Mouse (Mus musculus): ENCODE results near the gene Nop2.

Nop2 gene

GRCm38 (mm10) chr6:125172474-125172873, 40.8 kb downstream of the Nop2 start:
- DNase-seq (ENCODE audit: low read depth, low spot score): no peak

DNA sequence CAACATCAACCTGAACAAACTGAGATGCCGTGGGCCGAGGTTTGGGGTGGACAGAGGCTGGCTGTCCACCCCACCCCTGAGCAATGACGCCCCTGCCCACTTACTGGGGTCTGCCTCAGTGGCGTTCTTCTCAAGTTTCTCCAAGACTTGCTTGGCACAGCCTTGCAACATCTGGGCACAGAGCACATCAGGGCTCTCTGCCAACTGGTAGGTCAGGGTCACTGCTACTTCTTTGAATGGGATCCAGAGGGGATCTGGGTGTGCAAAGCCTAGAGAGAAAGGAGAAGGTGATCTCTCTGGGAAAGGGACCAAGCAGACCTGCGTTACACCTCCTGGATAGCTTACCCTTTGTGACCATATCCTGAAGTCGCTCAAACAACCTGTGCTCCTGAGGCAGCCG, 41.5 kb downstream of the Nop2 start:
- no peak for DNase-seq (ENCODE audit: low read depth, low spot score)

DNA sequence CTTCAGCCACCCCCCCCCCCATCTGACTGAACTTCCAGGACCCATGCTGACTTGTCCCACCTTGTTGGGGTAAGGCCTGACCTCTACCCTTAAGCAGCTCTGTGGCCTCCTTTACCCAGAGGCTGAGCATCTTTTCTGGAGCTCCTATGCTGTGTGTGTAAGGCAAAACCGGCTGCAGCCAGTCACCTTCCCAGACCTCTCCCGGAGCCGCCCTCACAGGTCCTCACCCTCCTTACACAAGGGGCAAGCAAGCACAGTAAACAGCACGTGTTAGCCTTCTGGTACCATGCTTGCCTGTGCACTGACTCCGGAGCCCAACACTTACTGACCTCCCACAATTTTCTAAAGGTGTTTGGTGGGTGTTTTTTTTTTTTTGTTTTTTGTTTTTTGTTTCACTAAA, 43.8 kb downstream of the Nop2 start:
- no peak for DNase-seq (ENCODE audit: low read depth, low spot score)

DNA sequence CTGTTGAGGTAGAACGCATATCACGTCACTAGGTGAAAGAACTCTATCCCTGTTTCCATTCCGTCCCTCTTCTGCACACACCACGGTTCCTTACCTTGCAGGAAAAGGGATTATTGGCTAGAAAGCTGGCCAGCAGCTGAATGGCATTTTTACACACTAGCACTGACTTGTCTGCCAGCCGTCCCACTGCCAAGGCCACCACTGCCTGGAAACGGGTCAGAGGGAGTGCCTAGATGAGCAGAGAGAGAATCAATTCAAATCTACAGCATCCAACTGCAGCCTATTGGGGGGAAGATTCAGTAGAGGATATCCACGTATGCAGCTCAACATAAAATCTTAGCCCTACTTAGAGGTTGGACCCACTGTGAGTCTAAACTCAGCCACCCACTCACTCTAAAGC, 47.9 kb downstream of the Nop2 start:
- DNase-seq (ENCODE audit: low read depth, low spot score): no peak

DNA sequence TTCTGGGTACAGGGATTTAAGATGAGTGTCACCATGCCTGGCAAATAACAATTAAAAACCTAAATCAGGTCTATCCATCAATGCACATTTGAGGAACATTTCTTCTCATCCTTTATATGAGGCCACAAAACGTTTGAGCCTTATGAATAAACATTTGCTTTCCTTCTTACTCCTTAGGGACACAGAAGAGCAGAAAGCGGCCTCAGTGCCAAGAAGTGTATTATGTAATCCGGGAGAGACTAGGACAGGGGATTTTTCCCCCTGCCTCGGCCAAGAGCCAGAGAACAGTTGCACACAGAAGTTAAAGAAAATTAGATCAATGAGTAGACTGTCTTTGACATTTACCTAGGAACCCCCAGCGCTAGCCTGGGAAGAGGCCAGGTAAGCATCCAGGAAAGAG, 50.4 kb downstream of the Nop2 start:
- no peak for DNase-seq (ENCODE audit: low read depth, low spot score)

DNA sequence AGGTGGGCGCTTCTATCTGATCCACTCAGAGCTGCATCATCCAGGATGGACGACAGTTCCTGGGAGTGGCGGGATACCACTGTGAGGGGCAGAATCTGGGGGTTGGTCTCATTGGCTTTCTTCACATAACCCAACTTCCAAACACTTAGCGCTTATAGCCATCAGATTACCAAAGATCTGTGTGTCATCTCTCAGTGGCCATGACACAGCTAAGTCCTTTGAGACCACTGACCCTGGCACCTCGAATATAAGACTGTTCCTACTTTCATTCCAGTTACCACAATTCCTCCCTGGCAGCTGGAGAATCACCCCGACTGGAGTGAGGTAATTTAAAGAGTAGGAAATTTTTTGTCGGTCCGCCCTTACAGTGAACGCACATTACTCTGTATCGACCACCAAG, 54.5 kb downstream of the Nop2 start:
- DNase-seq (ENCODE audit: low read depth, low spot score): no peak

DNA sequence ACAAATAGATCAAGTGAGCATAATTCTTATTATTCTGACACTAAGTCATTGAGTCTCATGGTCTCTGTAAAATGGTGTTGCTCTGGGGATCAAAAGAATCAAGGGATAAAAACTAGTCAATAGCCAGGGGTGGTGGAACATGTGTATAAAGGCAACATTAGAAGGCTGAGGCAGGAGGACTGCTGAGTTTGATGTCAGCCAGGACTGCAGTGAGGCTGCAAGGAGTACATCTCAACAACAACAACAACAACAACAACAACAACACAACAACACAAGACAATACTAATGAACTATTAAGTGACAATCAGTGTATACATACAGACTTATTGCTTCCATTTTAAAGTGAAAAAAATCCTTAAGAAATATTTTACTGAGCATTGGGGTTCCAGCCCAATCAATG, 59.1 kb downstream of the Nop2 start:
- no peak for DNase-seq (ENCODE audit: low read depth, low spot score)

DNA sequence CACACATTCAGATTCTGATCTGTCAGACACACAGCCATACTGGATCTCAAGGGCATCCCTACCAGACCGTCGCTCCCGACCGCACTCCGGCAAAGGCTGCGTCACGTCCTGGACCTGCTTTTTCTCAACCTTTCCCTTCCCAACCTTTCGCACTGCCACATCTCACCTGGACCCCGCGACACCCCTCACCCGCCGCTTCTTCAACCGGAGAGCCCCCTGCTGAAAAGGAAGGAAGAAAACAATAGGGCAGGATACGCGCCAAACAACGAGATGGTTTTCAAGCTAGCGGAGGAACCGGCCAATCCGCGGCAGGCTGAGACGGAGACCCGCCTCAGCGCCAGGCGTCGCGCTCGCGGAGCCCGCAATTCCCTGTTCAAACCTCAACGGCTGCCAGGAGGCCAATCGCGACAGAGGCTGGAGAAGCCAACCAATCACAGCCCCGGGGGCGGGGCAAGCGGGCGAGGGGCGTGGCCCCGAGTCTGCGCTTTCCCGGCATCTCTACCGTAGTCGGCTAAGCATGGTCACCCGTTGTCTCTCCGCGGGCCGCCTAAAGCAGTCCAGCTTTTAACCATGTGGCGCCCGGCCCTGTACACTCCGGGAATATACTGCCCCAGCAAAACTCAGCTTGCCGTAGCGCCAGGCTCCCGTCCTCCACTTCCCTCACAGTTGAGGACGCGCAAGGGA, 59.8 kb downstream of the Nop2 start, which contains the start of the genes Ncapd2 and Mrpl51:
Gene Ncapd2 (minus strand): TSS at position 370 of the 684 bp plus-strand sequence.
Gene Mrpl51 (plus strand): TSS at position 470 of the 684 bp plus-strand sequence.
- DNase-seq (ENCODE audit: low read depth, low spot score): peak; percentile 98

- peak; percentile 90 for DNase-seq (ENCODE audit: low read depth, low spot score)
Observed at GRCm38 (mm10) chr6:125192016-125192714, 60.5 kb downstream of the Nop2 start.

GRCm38 (mm10) chr6:125192841-125193240, 61.1 kb downstream of the Nop2 start:
- DNase-seq (ENCODE audit: low read depth, low spot score): no peak

GRCm38 (mm10) chr6:125193390-125193789, 61.7 kb downstream of the Nop2 start:
- DNase-seq (ENCODE audit: low read depth, low spot score): no peak
